Mouse (Mus musculus) intestine, embryonic 15.5 days (tissue): ENCODE results near the gene Mrpl16. TPM values are rescaled to one million over a fixed set of nuclear protein-coding genes. Genes with fewer than 3 reads are reported as not detected.

Experiments
- ATAC-seq: fragments of 200-750 bp; cut with Nextera tagmentation; 2 replicates; pipeline ENCODE4 v1.8.0; 2017; ENCODE audit warnings: moderate TSS enrichment, moderate library complexity
- H3K27ac ChIP-seq: fragments of 300-500 bp; sonication (generic); 2 replicates; pipeline ENCODE4 v1.5.1; 2015; ENCODE audit warnings: mild to moderate bottlenecking, inconsistent platforms
- H3K27me3 ChIP-seq: fragments of 300-500 bp; sonication (generic); replicated peaks from 2 replicates; pipeline ENCODE4 v1.6.1; 2015; ENCODE audit warnings: inconsistent platforms
- H3K36me3 ChIP-seq: fragments of 300-500 bp; sonication (generic); 2 replicates; pipeline ENCODE4 v1.6.1; 2015; ENCODE audit warnings: inconsistent platforms
- H3K4me1 ChIP-seq: fragments of 300-500 bp; sonication (generic); replicated peaks from 2 replicates; pipeline ENCODE4 v1.6.1; 2015; ENCODE audit warnings: inconsistent platforms
- H3K4me2 ChIP-seq: fragments of 300-500 bp; sonication (generic); replicated peaks from 2 replicates; pipeline ENCODE4 v1.6.1; 2015; ENCODE audit warnings: mild to moderate bottlenecking, inconsistent platforms
- H3K4me3 ChIP-seq: fragments of 300-500 bp; sonication (generic); replicated peaks from 2 replicates; pipeline ENCODE4 v1.5.1; 2015; ENCODE audit warnings: inconsistent platforms
- H3K9ac ChIP-seq: fragments of 300-500 bp; sonication (generic); 2 replicates; pipeline ENCODE4 v1.6.1; 2015; ENCODE audit warnings: inconsistent platforms
- H3K9me3 ChIP-seq: fragments of 300-500 bp; sonication (generic); 2 replicates; pipeline ENCODE4 v1.6.1; 2016; ENCODE audit warnings: inconsistent platforms
- WGBS: fragments of 180-500 bp; shearing (Covaris S2); methylation state at CpG from one replicate; pipeline ENCODE4 v1.1.7; 2015; 5-methylcytosine and 5-hydroxymethylcytosine counted together
- polyA plus RNA-seq: library from polyadenylated mRNA; unstranded; fragments of >200 nt; fragmentation: Nextera tagmentation; extraction: Ambion mirVana; gene quantifications from 2 replicates; pipeline ENCODE4 v1.2.1, GENCODE M21; 2015

Gene Mrpl16
- polyA plus RNA-seq, 1 experiment from 2014 or later, result 63.8 TPM

- Histone ChIP-seq H3K9ac (peak within 1 kb of the TSS; percentile 81), H3K9me3 (no peaks in the 10 kb centered on the region), H3K27me3 (no peaks in the 10 kb centered on the region), H3K27ac (peak within 1 kb of the TSS; percentile 78), H3K4me2 (peak within 1 kb of the TSS; percentile 89), H3K4me3 (peak within 1 kb of the TSS; percentile 90), H3K36me3 (no peaks in the 10 kb centered on the region), H3K4me1 (peaks cover 10% of the 10 kb centered on the region; the same call in 1 of the 2 replicates)
- peak; percentile 1; the same call in 1 of the 2 replicates for ATAC-seq
- under 1% methylated on average over 20 of the region's 20 CpGs for WGBS
Observed at GRCm38 (mm10) chr19:11819143-11819700, 49.0 kb downstream of the Mrpl16 start, which contains the start of gene Stx3. TSS of gene Stx3 (minus strand) at chr19:11819403.

GRCm38 (mm10) chr19:11819800-11820199 is 49.6 kb downstream of the Mrpl16 start:
- H3K27me3 ChIP-seq, result no peaks in the 10 kb centered on the region
- H3K4me2 ChIP-seq, result peak overlapping the region; percentile 89
- 0% methylated on average over 15 of the region's 15 CpGs for WGBS
- H3K9ac ChIP-seq, result 0 out of 2 replicates have a peak overlapping the region, but pooled peaks have one; percentile 81
- peaks cover 10% of the 10 kb centered on the region; the same call in 1 of the 2 replicates for H3K4me1 ChIP-seq
- ATAC-seq, result peak; percentile 62
- H3K36me3 ChIP-seq, result no peaks in the 10 kb centered on the region
- H3K4me3 ChIP-seq, result peak overlapping the region; percentile 90
- H3K9me3 ChIP-seq, result no peaks in the 10 kb centered on the region
- peak overlapping the region; percentile 17; the same call in 1 of the 2 replicates for H3K27ac ChIP-seq

DNA sequence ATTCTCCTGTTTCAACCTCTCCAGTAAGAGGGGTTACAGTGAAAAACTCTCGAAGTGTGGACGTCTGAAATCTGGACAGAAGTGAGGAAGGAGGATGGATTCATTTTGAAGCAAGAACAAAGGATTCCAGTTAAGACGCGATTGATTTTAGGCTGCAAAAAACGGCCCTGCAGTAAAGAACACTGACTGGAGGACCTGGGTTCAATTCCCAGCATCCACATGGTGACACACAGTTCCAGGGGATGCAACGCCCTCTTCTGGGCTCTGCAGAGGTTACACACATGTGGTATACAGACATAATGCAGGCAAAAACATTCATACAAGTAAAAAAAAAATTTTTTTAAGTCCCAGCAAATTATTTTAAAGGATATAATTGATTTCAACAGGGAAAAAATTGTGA is 50.0 kb downstream of the Mrpl16 start:
- Histone ChIP-seq H3K27me3 (no peaks in the 10 kb centered on the region), H3K4me3 (peak overlapping the region; percentile 90), H3K9ac (0 out of 2 replicates have a peak overlapping the region, but pooled peaks have one; percentile 81), H3K36me3 (no peaks in the 10 kb centered on the region), H3K4me2 (peak overlapping the region; percentile 89), H3K9me3 (no peaks in the 10 kb centered on the region), H3K27ac (peak overlapping the region; percentile 17; the same call in 1 of the 2 replicates), H3K4me1 (peaks cover 10% of the 10 kb centered on the region; the same call in 1 of the 2 replicates)
- WGBS, result 29% methylated on average over 6 of the region's 6 CpGs
- ATAC-seq, result no peak

GRCm38 (mm10) chr19:11823346-11824065 is 53.3 kb downstream of the Mrpl16 start:
- WGBS, result 44% methylated on average over 4 of the region's 4 CpGs
- H3K36me3 ChIP-seq, result no peaks in the 10 kb centered on the region
- ATAC-seq, result no peak
- H3K4me2 ChIP-seq, result no peak overlapping the region
- no peaks in the 10 kb centered on the region for H3K9me3 ChIP-seq
- no peak overlapping the region for H3K9ac ChIP-seq
- peaks cover 4% of the 10 kb centered on the region; the same call in 1 of the 2 replicates for H3K4me1 ChIP-seq
- H3K27me3 ChIP-seq, result no peaks in the 10 kb centered on the region
- H3K4me3 ChIP-seq, result no peak overlapping the region
- H3K27ac ChIP-seq, result no peak overlapping the region

Other genes starting within 250 kb of the Mrpl16 start
- gene Ms4a4d, start 233.6 kb upstream of the Mrpl16 start, polyA plus RNA-seq, result 2.8 and 4.0 TPM in 2 replicates
- gene Ms4a6d, start 165.5 kb upstream of the Mrpl16 start, polyA plus RNA-seq, result 6.0 and 6.4 TPM in 2 replicates
- 0.15 and 0.18 TPM in 2 replicates for gene Ms4a2, start 146.7 kb upstream of the Mrpl16 start, polyA plus RNA-seq
- gene Ms4a3, start 129.5 kb upstream of the Mrpl16 start, polyA plus RNA-seq, result 0.34 TPM in 1 of 2 replicates, not detected in the other
- not detected in 2 replicates for gene Oosp2, start 109.8 kb upstream of the Mrpl16 start, polyA plus RNA-seq
- not detected in 2 replicates for gene Oosp1, start 79.2 kb upstream of the Mrpl16 start, polyA plus RNA-seq
- not detected in 2 replicates for gene Oosp3, start 73.3 kb upstream of the Mrpl16 start, polyA plus RNA-seq
- gene Gif, start 22.8 kb upstream of the Mrpl16 start, polyA plus RNA-seq, result not detected in 2 replicates
- gene Stx3, start 49.0 kb downstream of the Mrpl16 start, polyA plus RNA-seq, result 41.6 and 44.8 TPM in 2 replicates
- not detected in 2 replicates for gene Olfr1417, start 68.8 kb downstream of the Mrpl16 start, polyA plus RNA-seq
- not detected in 2 replicates for gene Olfr1418, start 90.7 kb downstream of the Mrpl16 start, polyA plus RNA-seq
- not detected in 2 replicates for gene Olfr1419, start 104.7 kb downstream of the Mrpl16 start, polyA plus RNA-seq
- gene Olfr1420, start 116.2 kb downstream of the Mrpl16 start, polyA plus RNA-seq, result not detected in 2 replicates
- gene Patl1, start 142.0 kb downstream of the Mrpl16 start, polyA plus RNA-seq, result 16.7 and 17.4 TPM in 2 replicates
- gene Osbp, start 195.6 kb downstream of the Mrpl16 start, polyA plus RNA-seq, result 4.2 and 4.4 TPM in 2 replicates